Mouse (Mus musculus) bone marrow, adult 2 months (tissue): ENCODE results near the gene Defb20.

Experiments used
- CTCF ChIP-seq: fragments of 200-500 bp; IDR thresholded peaks from 2 replicates; pipeline ENCODE4 v1.5.1; 2011; ENCODE audit warnings: low read length, control low read depth; ENCODE audit not compliant: control insufficient read depth, insufficient read depth
- POLR2A ChIP-seq: fragments of 200-500 bp; IDR thresholded peaks from 2 replicates; pipeline ENCODE4 v1.6.1; 2011; ENCODE audit warnings: low read depth, mild to moderate bottlenecking, control low read depth, low read length, borderline replicate concordance; ENCODE audit not compliant: control insufficient read depth

DNA sequence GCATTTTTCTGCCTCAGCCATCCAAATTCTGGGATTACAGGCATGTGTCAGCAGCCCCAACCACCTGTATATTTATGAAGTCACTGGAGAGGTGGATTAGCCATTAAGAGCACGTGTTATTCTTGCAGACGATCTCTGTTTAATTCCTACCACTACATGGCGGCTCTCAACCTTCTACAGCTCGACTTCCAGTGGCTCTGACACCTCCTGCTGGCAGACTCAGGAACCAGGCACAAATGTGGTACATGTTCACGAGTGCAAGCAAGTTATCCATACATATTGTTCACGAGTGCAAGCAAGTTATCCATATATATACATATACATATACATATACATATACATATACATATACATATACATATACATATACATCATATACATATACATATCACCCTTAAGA, 16.3 kb downstream of the Defb20 start:
- no peak for TF ChIP-seq CTCF
- no peak for TF ChIP-seq POLR2A
